Mouse (Mus musculus) liver, embryonic 15.5 days (tissue): Measurements from ENCODE around the gene Ext2. TPM values are rescaled to one million over a fixed set of nuclear protein-coding genes. Genes with fewer than 3 reads are reported as not detected.

Source experiments
- ATAC-seq: fragments of 200-750 bp; cut with Nextera tagmentation; 2 replicates; pipeline ENCODE4 v1.8.0; 2017; ENCODE audit warnings: moderate number of reproducible peaks, mild to moderate bottlenecking, moderate library complexity; ENCODE audit not compliant: insufficient read depth
- H3K27ac ChIP-seq: fragments of 300-500 bp; sonication (generic); replicated peaks from 2 replicates; pipeline ENCODE4 v1.5.1; 2015; ENCODE audit warnings: mild to moderate bottlenecking, inconsistent platforms
- H3K27me3 ChIP-seq: fragments of 300-500 bp; sonication (generic); 2 replicates; pipeline ENCODE4 v1.6.1; 2015; ENCODE audit warnings: mild to moderate bottlenecking, inconsistent platforms
- H3K36me3 ChIP-seq: fragments of 300-500 bp; sonication (generic); replicated peaks from 2 replicates; pipeline ENCODE4 v1.6.1; 2015; ENCODE audit warnings: moderate library complexity, mild to moderate bottlenecking, inconsistent platforms
- H3K4me1 ChIP-seq: fragments of 300-500 bp; sonication (generic); replicated peaks from 2 replicates; pipeline ENCODE4 v1.6.1; 2015; ENCODE audit warnings: inconsistent platforms
- H3K4me2 ChIP-seq: fragments of 300-500 bp; sonication (generic); 2 replicates; pipeline ENCODE4 v1.6.1; 2015; ENCODE audit warnings: moderate library complexity, mild to moderate bottlenecking, inconsistent platforms
- H3K4me3 ChIP-seq: fragments of 300-500 bp; sonication (generic); replicated peaks from 2 replicates; pipeline ENCODE4 v1.5.1; 2015; ENCODE audit warnings: mild to moderate bottlenecking, inconsistent platforms
- H3K9ac ChIP-seq: fragments of 300-500 bp; sonication (generic); 2 replicates; pipeline ENCODE4 v1.6.1; 2015; ENCODE audit warnings: moderate library complexity, mild to moderate bottlenecking, inconsistent platforms
- H3K9me3 ChIP-seq: fragments of 300-500 bp; sonication (generic); replicated peaks from 2 replicates; pipeline ENCODE4 v1.6.1; 2016; ENCODE audit warnings: inconsistent platforms
- WGBS: fragments of 180-500 bp; shearing (Covaris S2); methylation state at CpG from one replicate; pipeline ENCODE4 v1.1.7; 2015; ENCODE audit warnings: mixed read lengths; ENCODE audit not compliant: insufficient replicate concordance; 5-methylcytosine and 5-hydroxymethylcytosine counted together
- polyA plus RNA-seq: library from polyadenylated mRNA; unstranded; fragments of >200 nt; fragmentation: Nextera tagmentation; extraction: Ambion mirVana; gene quantifications from 2 replicates; pipeline ENCODE4 v1.2.1, GENCODE M21; 2015

The Ext2 gene
- polyA plus RNA-seq, 1 experiment from 2014 or later: 27.3 TPM

DNA sequence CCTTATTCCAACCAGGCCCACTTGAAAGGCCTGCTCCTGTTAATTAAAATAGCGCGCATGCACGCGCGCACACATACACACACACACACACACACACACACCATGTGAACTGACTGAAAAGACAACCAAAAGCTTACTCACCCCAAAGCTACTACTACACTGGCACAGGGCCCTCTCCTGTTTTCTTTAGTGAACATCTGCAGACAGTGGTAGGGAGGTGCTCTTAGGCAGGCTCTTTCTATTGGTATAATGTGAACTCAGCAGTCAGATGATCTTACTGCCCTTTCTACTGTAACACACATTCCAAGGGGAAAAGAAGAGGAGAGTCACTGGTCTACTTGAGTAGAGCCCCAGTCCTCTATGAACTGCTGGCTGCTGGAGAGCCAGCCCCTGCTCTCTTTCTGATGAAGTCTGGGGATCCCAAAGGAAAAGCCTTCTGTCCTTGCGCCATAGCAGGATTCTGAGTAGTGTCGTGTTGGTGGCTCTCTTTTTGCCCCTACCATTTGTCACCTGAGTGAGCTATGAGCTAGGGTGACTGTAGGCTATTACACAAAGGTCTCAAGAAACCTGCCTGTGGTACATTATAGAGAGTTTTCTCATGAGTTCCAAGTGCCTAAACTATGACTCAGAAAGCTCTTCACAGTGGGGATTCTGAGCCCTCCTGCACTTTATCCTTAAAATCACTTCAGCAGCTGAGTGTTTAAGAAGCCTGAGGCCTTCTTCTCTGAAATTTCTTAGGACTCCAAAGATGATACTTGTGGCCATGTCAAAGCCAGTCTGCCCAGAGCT, 45.9 kb downstream of the Ext2 start:
- no peaks in the 10 kb centered on the region for H3K27me3 ChIP-seq
- no peak overlapping the region for H3K4me3 ChIP-seq
- WGBS: 85% methylated on average over 7 of the region's 7 CpGs
- no peak overlapping the region for H3K4me2 ChIP-seq
- H3K9me3 ChIP-seq: no peaks in the 10 kb centered on the region
- no peak overlapping the region for H3K9ac ChIP-seq
- H3K27ac ChIP-seq: no peak overlapping the region
- no peaks in the 10 kb centered on the region for H3K36me3 ChIP-seq
- peaks cover 14% of the 10 kb centered on the region for H3K4me1 ChIP-seq
- no peak for ATAC-seq

DNA sequence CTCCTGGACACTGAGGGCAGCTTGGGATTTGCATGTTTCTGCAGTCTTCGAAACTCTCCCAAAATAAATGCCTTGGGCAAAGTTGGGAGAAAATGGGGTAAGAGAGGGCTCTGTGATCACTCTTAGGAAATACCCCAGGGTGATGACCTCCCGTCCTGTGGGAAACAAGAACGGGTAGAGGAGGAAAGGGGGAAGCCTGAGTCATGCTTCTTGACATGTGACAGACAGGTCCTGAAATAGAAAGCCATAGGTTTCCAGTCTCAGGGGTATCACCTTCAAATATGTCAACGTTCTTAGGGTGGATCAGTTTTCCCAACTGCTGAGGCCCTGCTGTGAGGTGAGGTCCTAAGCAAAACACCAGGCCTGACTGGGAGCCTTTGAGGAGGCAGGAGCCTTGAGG, 46.9 kb downstream of the Ext2 start:
- Histone ChIP-seq H3K27me3 (no peaks in the 10 kb centered on the region), H3K4me1 (peaks cover 20% of the 10 kb centered on the region), H3K9me3 (no peaks in the 10 kb centered on the region), H3K4me3 (no peak overlapping the region), H3K36me3 (no peaks in the 10 kb centered on the region), H3K27ac (no peak overlapping the region), H3K4me2 (no peak overlapping the region), H3K9ac (no peak overlapping the region)
- 36% methylated on average over 4 of the region's 4 CpGs for whole genome bisulfite sequencing
- ATAC-seq: no peak

DNA sequence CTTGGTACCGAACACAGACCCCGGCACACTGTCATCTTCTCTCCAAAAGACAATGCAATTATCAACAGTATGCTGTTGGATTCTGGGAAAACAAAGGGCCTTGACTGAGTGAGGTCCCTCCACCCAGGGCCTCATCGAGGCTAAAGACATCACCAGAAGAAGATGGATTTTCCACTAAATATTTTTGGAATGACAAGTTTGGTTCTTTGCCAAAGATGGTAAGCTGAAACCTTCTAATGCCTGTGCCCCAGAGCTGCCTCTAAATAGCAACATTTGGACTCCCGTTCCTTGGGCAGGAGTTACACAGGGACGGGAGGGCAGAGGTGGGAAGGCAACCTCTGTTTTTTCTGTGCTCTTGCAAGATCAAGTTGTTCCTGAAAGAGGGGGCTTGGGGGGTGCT, 47.4 kb downstream of the Ext2 start:
- no peak overlapping the region for H3K27ac ChIP-seq
- H3K4me3 ChIP-seq: no peak overlapping the region
- no peaks in the 10 kb centered on the region for H3K9me3 ChIP-seq
- ATAC-seq: no peak
- 66% methylated on average over 5 of the region's 5 CpGs for WGBS
- no peaks in the 10 kb centered on the region for H3K36me3 ChIP-seq
- H3K4me2 ChIP-seq: no peak overlapping the region
- H3K9ac ChIP-seq: no peak overlapping the region
- H3K27me3 ChIP-seq: no peaks in the 10 kb centered on the region
- H3K4me1 ChIP-seq: peaks cover 20% of the 10 kb centered on the region

DNA sequence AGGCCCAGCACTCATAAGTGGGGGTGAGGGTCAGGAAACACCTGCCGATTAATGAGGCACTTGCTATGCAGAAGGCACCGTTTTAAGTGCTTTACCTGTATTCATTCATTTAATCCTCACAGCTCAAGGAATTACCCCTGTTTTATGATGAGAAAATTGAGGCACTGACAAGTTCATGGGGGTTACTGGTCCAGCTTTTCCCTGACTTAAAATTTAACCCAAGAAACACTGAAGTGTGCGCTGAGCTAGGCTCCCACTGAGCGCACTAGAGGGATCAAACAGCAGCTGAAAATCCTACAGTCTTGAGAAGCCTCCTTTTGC, 49.6 kb downstream of the Ext2 start:
- Histone ChIP-seq H3K27ac (no peak overlapping the region), H3K9me3 (no peaks in the 10 kb centered on the region), H3K27me3 (no peaks in the 10 kb centered on the region), H3K9ac (no peak overlapping the region), H3K4me1 (peaks cover 20% of the 10 kb centered on the region), H3K4me2 (no peak overlapping the region), H3K36me3 (no peaks in the 10 kb centered on the region), H3K4me3 (no peak overlapping the region)
- WGBS: 59% methylated on average over 4 of the region's 4 CpGs
- no peak for ATAC-seq

DNA sequence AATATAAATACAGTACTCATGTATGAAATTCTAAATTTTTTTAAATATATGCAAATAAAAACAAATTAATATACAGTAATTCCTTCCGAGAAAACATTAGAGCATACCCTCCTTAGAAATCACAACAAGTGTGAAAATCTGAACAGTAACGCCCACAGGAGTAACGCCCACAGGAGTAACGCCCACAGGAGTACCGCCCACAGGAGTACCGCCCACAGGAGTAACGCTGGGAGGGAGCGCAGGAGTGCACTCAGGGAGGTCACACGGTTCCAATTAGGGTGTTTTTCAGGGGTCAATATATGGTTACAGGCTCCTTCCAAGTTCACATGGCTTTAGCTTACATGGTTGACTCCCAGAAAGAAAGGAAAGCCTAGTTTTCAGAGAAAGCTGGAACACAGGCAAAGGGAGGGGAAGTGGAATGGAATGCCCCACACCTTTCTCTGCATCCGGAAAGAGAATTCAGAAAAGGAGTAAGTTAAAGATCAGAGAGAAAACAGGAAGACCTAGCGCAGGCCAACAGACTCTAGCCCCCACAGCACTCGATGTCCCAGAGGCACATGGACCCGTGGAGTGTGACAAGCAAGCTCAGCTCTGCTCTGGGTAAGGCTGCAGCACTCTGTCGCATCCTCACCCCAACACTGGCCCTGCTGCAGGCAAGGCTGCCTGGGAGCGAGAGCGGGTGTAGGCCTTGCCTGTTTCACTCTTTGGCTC, 50.2 kb downstream of the Ext2 start:
- ATAC-seq: no peak
- H3K27me3 ChIP-seq: no peaks in the 10 kb centered on the region
- no peak overlapping the region for H3K4me2 ChIP-seq
- H3K27ac ChIP-seq: no peak overlapping the region
- WGBS: 45% methylated on average over 16 of the region's 16 CpGs
- H3K9ac ChIP-seq: no peak overlapping the region
- no peaks in the 10 kb centered on the region for H3K9me3 ChIP-seq
- peaks cover 20% of the 10 kb centered on the region for H3K4me1 ChIP-seq
- H3K4me3 ChIP-seq: no peak overlapping the region
- no peaks in the 10 kb centered on the region for H3K36me3 ChIP-seq

DNA sequence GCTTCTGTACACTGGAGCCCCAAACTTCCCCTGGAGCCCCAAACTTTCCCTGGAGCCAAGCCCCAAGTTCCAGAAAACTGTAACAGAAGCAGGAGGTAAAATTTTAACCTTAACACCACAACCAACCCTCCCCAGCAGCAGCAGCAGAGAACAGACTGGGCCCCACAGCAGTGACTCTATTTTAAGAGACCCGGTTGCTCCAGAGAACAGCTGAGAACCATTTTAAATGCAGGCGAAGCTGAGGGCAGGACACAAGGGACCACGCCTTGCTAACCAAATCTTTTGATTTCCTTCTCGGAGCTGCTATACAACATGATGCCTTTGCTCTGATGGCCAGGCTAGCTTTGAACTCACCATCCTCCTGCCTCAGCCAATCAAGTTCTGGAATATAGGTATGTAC, 51.5 kb downstream of the Ext2 start:
- Histone ChIP-seq H3K4me1 (peaks cover 17% of the 10 kb centered on the region), H3K4me3 (no peak overlapping the region), H3K27me3 (no peaks in the 10 kb centered on the region), H3K36me3 (no peaks in the 10 kb centered on the region), H3K9me3 (no peaks in the 10 kb centered on the region), H3K27ac (no peak overlapping the region), H3K9ac (no peak overlapping the region), H3K4me2 (no peak overlapping the region)
- no peak for ATAC-seq
- 56% methylated on average over 4 of the region's 4 CpGs for WGBS

DNA sequence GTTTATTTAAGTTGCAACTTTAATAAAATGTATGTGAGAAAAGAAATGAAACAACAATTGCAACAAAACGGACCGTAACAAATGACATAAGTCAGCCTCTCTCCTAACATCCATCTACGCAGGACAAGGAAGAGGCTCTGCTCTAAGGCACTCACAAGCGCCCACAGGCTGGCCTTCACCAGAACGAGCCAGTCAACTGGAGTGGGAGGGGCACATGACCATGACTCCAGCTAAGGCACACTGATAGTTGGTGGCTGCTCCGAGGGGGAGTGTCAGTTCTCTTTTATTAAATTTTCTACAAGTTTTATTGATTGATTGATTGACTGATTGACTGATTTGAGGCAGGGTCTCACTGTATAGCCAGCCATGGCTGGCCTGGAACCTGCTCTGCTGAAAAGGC, 52.5 kb downstream of the Ext2 start:
- H3K4me2 ChIP-seq: no peak overlapping the region
- no peak overlapping the region for H3K9ac ChIP-seq
- no peak for ATAC-seq
- H3K9me3 ChIP-seq: no peaks in the 10 kb centered on the region
- no peaks in the 10 kb centered on the region for H3K36me3 ChIP-seq
- H3K27me3 ChIP-seq: no peaks in the 10 kb centered on the region
- no peak overlapping the region for H3K4me3 ChIP-seq
- no peak overlapping the region for H3K27ac ChIP-seq
- H3K4me1 ChIP-seq: peaks cover 13% of the 10 kb centered on the region; the same call in 1 of the 2 replicates
- WGBS: 79% methylated on average over 6 of the region's 6 CpGs

DNA sequence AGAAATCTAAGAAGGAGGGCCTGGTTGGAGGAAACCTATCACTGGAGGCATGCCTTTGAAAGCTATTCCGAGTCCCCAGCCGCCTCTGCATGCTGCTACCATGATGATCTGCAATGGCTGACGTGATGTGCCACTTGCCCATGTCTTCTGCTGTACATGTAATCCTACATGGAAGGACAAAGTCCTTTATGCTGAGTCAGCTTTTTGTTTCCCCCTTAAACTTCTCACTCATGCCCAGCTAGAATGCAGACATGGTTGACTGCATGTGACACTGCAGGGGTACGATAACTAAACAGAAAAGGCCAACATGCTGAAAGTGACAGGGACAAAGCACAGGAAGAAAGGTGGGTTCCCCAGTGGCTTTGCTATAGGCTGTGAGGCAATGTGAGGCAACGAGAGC, 56.6 kb downstream of the Ext2 start:
- 74% methylated on average over 5 of the region's 5 CpGs for WGBS
- H3K9ac ChIP-seq: no peak overlapping the region
- H3K27me3 ChIP-seq: no peaks in the 10 kb centered on the region
- H3K9me3 ChIP-seq: no peaks in the 10 kb centered on the region
- 0 out of 2 replicates have a peak, but pooled peaks cover 2% of the 10 kb centered on the region for H3K4me1 ChIP-seq
- H3K4me3 ChIP-seq: no peak overlapping the region
- H3K36me3 ChIP-seq: peaks cover 6% of the 10 kb centered on the region; the same call in 1 of the 2 replicates
- H3K4me2 ChIP-seq: no peak overlapping the region
- no peak for ATAC-seq
- H3K27ac ChIP-seq: no peak overlapping the region

DNA sequence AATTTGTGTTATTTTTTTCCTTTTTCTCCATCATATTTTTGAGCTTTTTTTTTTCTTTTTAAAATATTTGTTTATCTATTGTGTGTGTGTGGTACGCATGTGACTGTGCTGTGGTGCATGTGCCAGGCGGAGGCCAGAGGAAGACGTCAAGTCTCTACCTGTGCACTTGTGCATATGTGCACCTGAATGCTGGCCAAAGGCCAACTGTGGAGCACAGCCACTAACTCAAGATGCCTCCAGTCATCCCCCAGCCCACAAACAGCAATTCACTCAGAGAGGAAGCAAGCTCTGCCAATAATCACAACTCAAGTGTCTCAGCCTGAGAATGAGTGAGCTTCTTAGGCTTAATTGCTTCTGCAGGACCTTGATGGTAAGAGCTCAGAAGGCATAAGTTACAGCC, 58.2 kb downstream of the Ext2 start:
- no peak overlapping the region for H3K27ac ChIP-seq
- H3K9me3 ChIP-seq: no peaks in the 10 kb centered on the region
- no peak overlapping the region for H3K4me3 ChIP-seq
- 87% methylated on average over 3 of the region's 3 CpGs for WGBS
- no peaks in the 10 kb centered on the region for H3K27me3 ChIP-seq
- H3K4me1 ChIP-seq: no peaks in the 10 kb centered on the region
- H3K4me2 ChIP-seq: no peak overlapping the region
- H3K36me3 ChIP-seq: peaks cover 6% of the 10 kb centered on the region; the same call in 1 of the 2 replicates
- H3K9ac ChIP-seq: no peak overlapping the region
- ATAC-seq: no peak

DNA sequence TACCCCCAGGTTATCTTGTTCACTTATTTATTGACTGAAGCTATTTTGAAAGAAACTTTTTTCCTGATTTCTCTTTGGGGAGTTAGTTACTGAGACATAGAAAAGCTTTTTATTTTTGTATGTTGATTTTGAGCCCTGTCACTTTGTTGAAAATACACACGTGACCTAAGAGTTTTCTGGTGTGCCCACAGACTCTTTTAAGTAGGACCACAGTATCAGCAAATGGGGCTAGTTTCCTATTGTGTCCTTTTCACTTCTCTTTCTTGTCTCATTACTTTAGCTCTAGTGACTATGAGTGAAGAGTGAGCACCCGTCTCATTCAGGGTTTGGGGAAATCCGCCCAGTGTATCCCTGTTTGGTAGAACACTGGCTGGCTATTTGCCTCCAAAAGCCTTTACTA, 62.0 kb downstream of the Ext2 start:
- H3K27me3 ChIP-seq: no peaks in the 10 kb centered on the region
- H3K27ac ChIP-seq: no peak overlapping the region
- no peak overlapping the region for H3K4me3 ChIP-seq
- WGBS: 70% methylated on average over 3 of the region's 3 CpGs
- H3K9ac ChIP-seq: no peak overlapping the region
- no peak overlapping the region for H3K4me2 ChIP-seq
- ATAC-seq: no peak
- H3K36me3 ChIP-seq: peaks cover 6% of the 10 kb centered on the region; the same call in 1 of the 2 replicates
- no peaks in the 10 kb centered on the region for H3K9me3 ChIP-seq
- no peaks in the 10 kb centered on the region for H3K4me1 ChIP-seq

DNA sequence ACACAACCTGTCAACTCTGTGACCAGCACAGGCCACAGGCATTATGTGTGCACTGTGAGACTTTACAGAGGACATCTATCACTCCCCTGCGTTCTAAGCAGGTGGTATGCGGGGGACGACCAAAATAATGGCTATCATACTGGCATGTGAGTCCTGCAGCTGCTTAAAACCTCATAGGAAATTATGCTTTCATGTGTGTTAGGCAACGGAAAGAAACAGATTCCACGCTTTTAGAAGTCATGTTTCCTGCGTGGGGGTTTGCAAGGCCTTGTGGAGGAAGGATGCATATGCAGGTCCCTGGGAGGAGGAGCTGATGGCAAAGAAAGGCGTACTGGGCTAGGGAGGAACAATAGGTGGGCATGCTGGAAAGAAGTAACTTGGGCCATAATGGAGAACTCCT, 63.2 kb downstream of the Ext2 start:
- H3K4me2 ChIP-seq: no peak overlapping the region
- WGBS: 75% methylated on average over 7 of the region's 7 CpGs
- no peak for ATAC-seq

More for the DNA sequence above, 63.2 kb downstream of the Ext2 start:
- Histone ChIP-seq H3K36me3 (peaks cover 6% of the 10 kb centered on the region; the same call in 1 of the 2 replicates), H3K9me3 (no peaks in the 10 kb centered on the region), H3K9ac (no peak overlapping the region), H3K4me3 (no peak overlapping the region), H3K27ac (no peak overlapping the region), H3K4me1 (no peaks in the 10 kb centered on the region), H3K27me3 (no peaks in the 10 kb centered on the region)
